Comparison of ENCODE assay signal across 10 mouse cellular contexts in genomic region chr16:23515766-23516165, GRCm38 (mm10). TPM values are rescaled to one million over a fixed set of nuclear protein-coding genes. Genes with fewer than 3 reads are reported as not detected.
DNase-seq lines count a peak whose midpoint lies in the region; ATAC-seq lines count a peak whose summit lies in the region.
"Had no signal": no experiment of that assay in that cellular context is flagged by ENCODE, and none has a peak within 500 bp of the region (broad histone marks: within the 10 kb centered on the region; RNA-seq: fewer than 3 reads in every experiment).

No protein-coding gene starts in this region.

- ATAC-seq in hindbrain, embryonic 15.5 days (ENCODE audit: low FRiP score, low read depth) = peak; percentile 6; the same call in 1 of the 2 replicates
- ATAC-seq in cerebellum, adult (ENCODE audit: insufficient number of reproducible peaks, low FRiP score, low TSS enrichment) = no peak

- H3K36me3 ChIP-seq in hindbrain, embryonic 15.5 days = peaks cover 5% of the 10 kb centered on the region; the same call in 1 of the 2 replicates
- peaks cover 3% of the 10 kb centered on the region; the same call in 1 of the 2 replicates for H3K36me3 ChIP-seq in hindbrain, embryonic 10.5 days
- H3K36me3 ChIP-seq: embryonic facial prominence, embryonic 12.5 days had no signal

- peaks cover 51% of the 10 kb centered on the region for H3K4me1 ChIP-seq in hindbrain, embryonic 15.5 days (replicated peaks)
- H3K4me1 ChIP-seq in hindbrain, embryonic 10.5 days (replicated peaks) = peaks cover 17% of the 10 kb centered on the region

- H3K27me3 ChIP-seq in hindbrain, embryonic 15.5 days = no peaks in the 10 kb centered on the region
- H3K27me3 ChIP-seq in hindbrain, embryonic 10.5 days (ENCODE audit: insufficient read depth, poor library complexity, severe bottlenecking) = peaks cover 2% of the 10 kb centered on the region; the same call in 1 of the 2 replicates
- H3K27me3 ChIP-seq: embryonic facial prominence, embryonic 12.5 days had no signal

- H3K4me2 ChIP-seq in hindbrain, embryonic 15.5 days = no peak overlapping the region
- H3K4me2 ChIP-seq: embryonic facial prominence, embryonic 12.5 days had no signal

- 43% methylated on average over 3 of the region's 3 CpGs for WGBS in hindbrain, embryonic 15.5 days
- WGBS in hindbrain, embryonic 10.5 days = 80% methylated on average over 3 of the region's 3 CpGs

- H3K27ac ChIP-seq in hindbrain, embryonic 15.5 days (replicated peaks) = peak overlapping the region; percentile 34; the same call in 1 of the 2 replicates
- no peak overlapping the region for H3K27ac ChIP-seq in hindbrain, embryonic 10.5 days
- H3K27ac ChIP-seq: embryonic facial prominence, embryonic 12.5 days had no signal

- H3K9me3 ChIP-seq in hindbrain, embryonic 15.5 days = no peaks in the 10 kb centered on the region
- H3K9me3 ChIP-seq in hindbrain, embryonic 10.5 days = no peaks in the 10 kb centered on the region
- H3K9me3 ChIP-seq: embryonic facial prominence, embryonic 12.5 days had no signal

- H3K9ac ChIP-seq in hindbrain, embryonic 15.5 days = no peak overlapping the region
- H3K9ac ChIP-seq: embryonic facial prominence, embryonic 12.5 days had no signal

- H3K4me3 ChIP-seq in hindbrain, embryonic 15.5 days = no peak overlapping the region
- H3K4me3 ChIP-seq in hindbrain, embryonic 10.5 days = no peak overlapping the region
- H3K4me3 ChIP-seq: embryonic facial prominence, embryonic 12.5 days had no signal

- DNase-seq in hindbrain, embryonic 10.5 days (ENCODE audit: low spot score) = no peak
- peak; percentile 72 for DNase-seq in 3T3-L1 (ENCODE audit: low read depth, low spot score)
- peak; percentile 81 to 85 for DNase-seq in adrenal gland, postnatal 36 days
- DNase-seq in kidney, adult 8-10 months = peak; percentile 69 to 74
- DNase-seq in ovary, postnatal 14 days (ENCODE audit: low spot score) = peak; percentile 33
- DNase-seq in embryo, embryonic 10.5 days (ENCODE audit: low spot score) = no peak

RNA-seq across cellular contexts. Expression of gene Rtp4, which starts 4.3 kb away (rescaled TPM):
- 4.8 and 6.0 TPM in 2 replicates for polyA plus RNA-seq in hindbrain, embryonic 15.5 days (2015; fragmentation: Nextera tagmentation; extraction: Ambion mirVana)
- polyA plus RNA-seq in hindbrain, embryonic 10.5 days (2016; fragmentation: Nextera tagmentation; extraction: Ambion mirVana) = 1.2 and 1.5 TPM in 2 replicates
- total RNA-seq in adrenal gland, postnatal 36 days (2021) = 10 to 100 TPM; 16.6 to 19.8 TPM
- total RNA-seq: MEL had no signal

RNA-seq across cellular contexts. Expression of gene Masp1, which starts 4.8 kb away (rescaled TPM):
- 25.3 and 28.4 TPM in 2 replicates for polyA plus RNA-seq in hindbrain, embryonic 15.5 days (2015; fragmentation: Nextera tagmentation; extraction: Ambion mirVana)
- polyA plus RNA-seq in hindbrain, embryonic 10.5 days (2016; fragmentation: Nextera tagmentation; extraction: Ambion mirVana) = 6.2 and 19.2 TPM in 2 replicates
- 100 to 1,000 TPM in 1 of 2 experiments, 10 to 100 TPM in 1; 62.4 to 152 TPM for total RNA-seq in adrenal gland, postnatal 36 days (2021)
- total RNA-seq: MEL had no signal

Comparison
In these comparisons a context has a peak if more than half of its experiments do, and no peak if none do; other contexts are left out.
1. DNase-seq: peak in 3T3-L1 (single experiment), adrenal gland, postnatal 36 days (2 of 2), kidney, adult 8-10 months (2 of 2) and ovary, postnatal 14 days (single experiment); none in hindbrain, embryonic 10.5 days (single experiment) and embryo, embryonic 10.5 days (single experiment).